Mouse (Mus musculus) thymus, postnatal 0 days (tissue): ENCODE results near the gene Ovgp1. TPM values are rescaled to one million over a fixed set of nuclear protein-coding genes. Genes with fewer than 3 reads are reported as not detected.
"Not testable (repeated sequence)": the region's sequence is repeated elsewhere in the genome, so short reads cannot be mapped to it uniquely, and the experiment has no call there.

Source experiments
- DNase-seq: peaks from one replicate; pipeline ENCODE4 v3.0.0-alpha.2; 2015; ENCODE audit warnings: low spot score
- polyA plus RNA-seq: library from polyadenylated mRNA; unstranded; fragments of >200 nt; fragmentation: Nextera tagmentation; extraction: Ambion mirVana; gene quantifications from 2 replicates; pipeline ENCODE4 v1.2.1, GENCODE M21; 2015

Ovgp1 gene
- polyA plus RNA-seq, 1 experiment from 2014 or later, result 1.9 TPM

DNA sequence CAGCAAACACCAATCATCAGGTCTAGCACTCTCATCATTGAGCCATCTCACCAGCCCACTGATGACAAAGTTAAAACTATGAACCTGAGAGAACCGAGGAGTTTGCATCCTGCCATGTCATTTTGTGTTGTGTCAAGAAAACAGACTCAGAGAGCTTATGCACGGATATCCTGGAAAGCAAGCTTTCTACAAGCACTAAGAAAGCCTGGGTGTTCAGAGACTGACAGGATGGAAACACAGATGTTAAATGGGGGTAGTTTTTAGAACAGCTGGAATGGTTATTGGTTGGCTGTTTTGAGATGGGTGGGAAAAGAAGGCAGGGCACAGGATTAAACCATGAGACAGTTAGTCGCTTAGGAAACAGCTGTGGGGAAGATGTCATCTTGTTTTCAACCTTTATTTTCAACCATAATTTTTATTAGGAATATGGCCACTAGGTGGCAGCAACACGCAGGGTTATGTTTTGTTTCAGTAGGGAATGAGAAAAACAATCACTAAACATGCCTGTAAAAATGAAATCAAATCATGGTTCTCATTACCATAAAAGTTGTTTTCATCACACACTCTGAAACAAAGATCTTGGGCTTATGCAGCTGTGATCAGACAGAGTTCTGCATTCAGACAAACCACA lies 18.3 kb downstream of the Ovgp1 start:
- DNase-seq, result peak; percentile 66

DNA sequence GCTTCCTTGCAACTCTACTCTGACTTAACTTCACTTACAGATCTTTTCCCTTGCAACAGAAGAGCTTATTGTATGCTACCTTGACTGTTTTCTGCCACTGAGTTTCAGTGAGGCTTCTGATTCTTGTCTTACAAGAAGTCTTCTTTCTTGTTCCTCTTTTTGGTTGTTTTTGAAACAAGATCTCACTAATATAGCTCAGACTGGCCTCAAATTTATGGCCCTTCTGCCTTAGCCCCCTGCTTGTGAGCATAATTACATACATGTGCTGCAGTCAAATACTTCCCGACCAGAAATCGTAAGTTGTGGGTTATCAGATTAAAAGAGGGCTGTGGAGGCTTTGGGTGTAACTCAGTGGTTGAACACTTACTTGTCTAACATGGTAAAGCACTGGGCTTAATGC lies 21.2 kb downstream of the Ovgp1 start:
- DNase-seq, result no peak

DNA sequence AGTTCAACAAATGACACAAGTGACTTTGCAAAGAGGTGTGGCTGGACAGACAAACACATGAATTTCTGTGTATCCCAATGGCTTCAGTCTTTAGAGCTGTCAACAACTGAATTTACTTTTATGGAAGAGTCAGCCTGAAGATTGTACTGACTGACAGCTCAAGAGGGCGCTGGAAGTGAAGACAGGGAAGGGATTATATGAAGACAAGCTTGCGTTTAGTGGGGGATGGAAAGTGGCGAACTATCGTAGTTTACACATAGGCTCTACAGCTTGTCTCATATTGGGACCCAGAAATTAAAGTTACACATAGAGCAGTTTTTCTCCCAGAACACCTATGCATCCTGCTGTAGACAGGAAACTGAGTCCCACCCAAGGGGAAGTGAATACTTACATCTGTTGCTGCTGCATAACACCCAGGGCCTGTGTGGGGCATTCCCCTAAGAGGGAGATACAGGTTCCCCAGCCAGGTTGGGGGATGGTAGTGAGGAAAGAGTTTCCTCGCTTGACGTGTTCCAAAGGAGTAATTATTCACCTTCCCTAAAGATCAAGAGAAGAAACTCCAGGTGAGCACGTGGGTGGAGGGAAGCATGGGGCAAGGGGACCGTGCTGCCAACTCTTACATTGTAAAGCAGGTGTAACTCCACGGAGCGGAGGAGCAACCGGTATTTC lies 27.3 kb downstream of the Ovgp1 start:
- DNase-seq, result no peak

DNA sequence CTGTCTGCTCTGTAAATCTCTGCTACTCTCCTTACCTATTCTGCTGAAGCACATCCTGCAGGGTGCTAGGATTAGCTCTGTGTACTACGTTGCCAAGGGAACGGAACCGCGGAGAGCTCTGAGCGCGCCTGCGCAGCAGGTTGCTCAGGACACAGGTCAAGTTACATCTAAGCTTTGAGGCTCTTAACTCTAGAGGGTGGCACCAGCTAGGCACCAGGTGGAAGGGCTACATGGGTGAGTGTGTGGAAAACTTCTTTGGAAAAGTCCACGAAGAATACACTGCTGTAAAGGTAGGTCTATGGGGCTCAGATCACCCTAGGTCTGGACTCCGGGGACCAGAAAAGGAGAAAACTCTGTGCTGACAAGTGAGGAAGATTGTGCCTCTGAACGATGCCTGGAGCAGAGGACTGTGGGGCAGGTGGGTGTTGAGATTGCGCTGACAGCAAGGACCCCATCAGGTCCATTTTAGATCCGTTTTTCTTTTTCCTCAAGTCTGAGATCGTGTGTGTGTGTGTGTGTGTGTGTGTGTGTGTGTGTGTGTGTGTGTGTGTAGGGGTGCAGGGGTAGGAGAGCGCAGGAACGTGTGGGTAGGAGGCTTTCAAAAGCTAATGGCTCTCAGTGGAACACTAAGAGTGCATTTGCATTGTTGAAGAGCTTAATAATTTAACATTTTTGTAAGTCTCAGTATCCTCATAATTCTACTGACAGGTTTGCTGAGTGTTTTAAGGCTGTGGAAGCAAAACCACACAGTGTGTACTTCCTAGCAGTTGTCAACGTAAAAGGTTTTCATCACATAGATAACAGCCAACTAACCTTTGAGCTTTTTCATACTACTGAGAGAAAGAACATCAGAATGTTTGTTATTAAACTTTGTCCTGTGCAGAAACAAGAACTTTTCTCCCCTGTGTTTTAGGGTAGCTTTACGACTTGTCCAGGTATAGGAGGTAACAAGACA lies 28.2 kb downstream of the Ovgp1 start:
- peak; percentile 48 for DNase-seq

DNA sequence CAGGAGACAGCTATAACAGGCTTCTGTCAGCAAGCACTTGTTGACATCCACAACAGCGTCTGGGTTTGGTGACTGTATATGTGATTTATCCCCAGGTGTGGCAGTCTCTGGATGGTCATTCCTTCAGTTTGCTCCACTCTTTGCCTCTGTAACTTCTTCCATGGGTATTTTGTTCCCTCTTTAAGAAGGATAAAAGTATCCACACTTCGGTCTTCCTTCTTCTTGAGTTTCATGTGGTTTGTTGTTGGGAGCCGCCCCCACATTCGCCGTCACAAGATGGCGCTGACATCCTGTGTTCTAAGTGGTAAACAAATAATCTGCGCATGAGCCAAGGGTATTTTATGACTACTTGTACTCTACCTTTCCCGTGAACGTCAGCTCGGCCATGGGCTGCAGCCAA lies 29.8 kb downstream of the Ovgp1 start:
- DNase-seq, result not testable (repeated sequence)

DNA sequence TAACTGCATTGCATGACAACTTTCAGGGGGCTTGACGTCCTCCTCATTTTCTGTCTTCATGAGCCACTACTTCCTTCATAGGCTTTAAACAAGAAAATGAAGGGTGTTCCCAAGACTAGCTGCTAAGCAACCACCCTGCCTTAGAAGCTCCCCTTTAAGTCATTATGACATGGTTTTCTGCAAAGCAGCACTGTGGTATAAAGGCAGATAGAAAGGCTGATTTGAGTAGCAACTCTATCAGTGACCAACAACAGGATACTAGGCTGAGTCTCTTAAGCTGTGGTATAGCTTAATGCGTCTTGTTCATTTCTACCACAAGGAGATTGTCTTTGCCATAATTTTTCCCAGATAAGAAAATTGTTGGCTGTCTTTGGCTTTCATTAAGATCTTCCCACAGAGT lies 41.0 kb downstream of the Ovgp1 start, which contains the start of gene Pifo:
Gene Pifo, minus strand, starts transcription at position 101 of the 400 bp plus-strand sequence.
- no peak for DNase-seq

DNA sequence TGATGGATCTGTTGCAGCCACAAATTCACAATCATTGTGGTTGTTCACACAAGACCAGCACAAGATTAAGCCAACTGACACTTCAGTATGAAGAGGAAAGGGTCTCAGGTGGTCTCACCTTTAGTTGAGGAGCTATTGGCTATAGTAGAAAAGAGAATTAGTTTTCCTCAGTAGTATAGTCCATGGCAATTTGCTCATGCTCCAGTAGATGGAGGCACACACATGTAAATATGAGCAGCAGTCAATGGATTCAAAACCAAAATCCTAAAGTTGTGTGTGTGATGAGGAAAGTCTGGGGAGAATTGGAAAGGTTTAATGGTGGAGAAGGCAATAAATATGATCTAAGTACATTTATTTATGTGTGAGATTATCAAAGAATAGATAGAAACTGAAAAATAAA lies 48.3 kb downstream of the Ovgp1 start:
- DNase-seq, result no peak

DNA sequence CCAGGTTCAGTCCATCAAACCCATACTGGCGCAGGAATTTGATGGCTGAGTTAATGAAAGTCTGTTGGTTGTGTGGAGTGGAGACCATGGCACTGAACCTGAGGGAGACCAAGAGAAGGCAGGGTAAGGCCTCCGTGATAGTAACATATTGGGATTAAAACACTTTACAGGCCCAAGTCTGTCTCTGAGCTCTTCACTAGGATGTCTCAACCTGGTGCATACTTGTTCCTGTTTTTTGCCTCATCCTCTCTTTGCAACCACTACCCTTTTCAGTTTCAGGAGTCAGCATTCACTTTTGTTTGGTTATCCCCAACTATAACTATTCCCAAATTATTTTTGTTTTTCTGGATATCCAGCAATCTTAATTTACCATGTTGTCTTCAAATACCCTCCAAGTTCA lies 50.6 kb downstream of the Ovgp1 start:
- no peak for DNase-seq

DNA sequence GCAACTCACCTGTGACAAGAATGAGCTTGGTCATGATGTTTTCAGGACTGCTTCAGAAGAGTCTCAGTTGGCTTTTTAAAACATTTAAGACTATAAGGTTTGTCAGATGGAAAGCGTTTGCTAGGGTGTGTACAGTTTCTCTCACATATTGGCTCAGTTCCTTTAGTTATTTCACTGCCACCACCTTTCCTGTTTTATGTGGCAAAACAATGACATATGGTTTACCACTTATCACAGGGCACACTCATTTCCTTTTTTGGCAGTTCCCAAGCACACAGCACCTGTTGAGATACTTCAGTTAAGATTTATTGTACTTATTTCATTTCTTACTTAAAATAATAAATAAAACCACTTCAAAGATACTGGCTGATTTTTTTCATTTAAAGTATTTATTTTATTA lies 59.3 kb downstream of the Ovgp1 start, which contains the start of gene Chil5:
Gene Chil5, minus strand, starts transcription at position 34 of the 400 bp plus-strand sequence.
- peak; percentile 22 for DNase-seq

Other genes with a start within 250 kb of the Ovgp1 start
- gene Rap1a, start 172.4 kb upstream of the Ovgp1 start, polyA plus RNA-seq, result 207 and 222 TPM in 2 replicates
- 0.33 and 0.82 TPM in 2 replicates for gene Adora3, start 102.9 kb upstream of the Ovgp1 start, polyA plus RNA-seq
- gene Tmigd3, start 102.8 kb upstream of the Ovgp1 start, polyA plus RNA-seq, result 1.4 TPM in 2 replicates
- gene I830077J02Rik, start 41.0 kb upstream of the Ovgp1 start, polyA plus RNA-seq, result 3.7 and 3.9 TPM in 2 replicates
- gene Wdr77, start 14.3 kb upstream of the Ovgp1 start, polyA plus RNA-seq, result 89.6 and 103 TPM in 2 replicates
- gene Atp5f1, start 13.6 kb upstream of the Ovgp1 start, polyA plus RNA-seq, result 612 and 654 TPM in 2 replicates
- 1.2 and 1.6 TPM in 2 replicates for gene Pifo, start 40.9 kb downstream of the Ovgp1 start, polyA plus RNA-seq
- gene Chil5, start 59.1 kb downstream of the Ovgp1 start, polyA plus RNA-seq, result 0.14 and 0.26 TPM in 2 replicates
- gene Chia1, start 139.5 kb downstream of the Ovgp1 start, polyA plus RNA-seq, result 0.23 and 0.62 TPM in 2 replicates
- gene Chil3, start 193.9 kb downstream of the Ovgp1 start, polyA plus RNA-seq, result 1.1 and 1.6 TPM in 2 replicates
- gene Chil4, start 245.8 kb downstream of the Ovgp1 start, polyA plus RNA-seq, result 3.0 and 4.3 TPM in 2 replicates